Mouse (Mus musculus) 3T3-L1 (cell line): ENCODE data around the gene Ccdc93.

Experiments
- DNase-seq: peaks from one replicate; pipeline ENCODE4 v3.0.0-alpha.2; 2015; ENCODE audit warnings: low read depth, low spot score

Gene Ccdc93

DNA sequence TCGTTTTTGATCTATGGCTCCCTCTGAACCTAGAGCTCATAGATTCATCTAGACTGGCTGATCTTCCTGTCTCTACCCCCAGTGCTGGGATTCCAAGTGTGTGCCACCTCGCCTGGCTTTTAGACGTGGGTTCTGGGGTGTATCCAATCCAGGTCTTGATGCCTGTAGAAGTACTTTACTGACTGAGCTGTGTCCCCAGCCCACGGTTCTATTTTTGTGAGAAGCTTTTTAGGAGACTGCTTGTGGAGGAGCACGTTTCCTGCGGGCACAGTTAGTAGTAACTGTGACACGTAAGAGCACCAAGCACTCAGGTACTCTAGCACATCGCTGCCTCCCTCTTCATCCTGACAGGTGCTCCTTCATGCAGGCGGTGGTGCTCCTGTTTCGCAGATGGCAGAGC, 16.4 kb downstream of the Ccdc93 start:
- DNase-seq: no peak

DNA sequence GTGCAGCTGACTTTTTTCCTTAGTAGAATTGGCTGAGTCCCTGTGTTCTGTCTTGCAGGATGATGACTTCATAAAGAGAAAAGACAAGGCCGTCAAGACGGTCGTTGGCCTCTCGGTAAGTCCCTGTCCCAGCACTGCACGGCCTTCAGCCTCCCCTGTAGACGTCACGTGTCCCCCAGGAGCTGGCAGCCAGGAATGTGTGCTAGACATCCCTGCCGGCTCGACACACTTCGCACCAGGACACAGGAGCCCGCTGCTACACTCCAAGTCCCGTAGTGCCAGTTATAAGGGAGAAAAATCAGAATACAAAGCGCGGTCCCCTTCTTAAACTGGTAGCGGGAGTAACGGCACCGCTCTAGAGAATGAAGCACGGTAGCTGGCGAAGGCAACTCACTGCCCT, 17.3 kb downstream of the Ccdc93 start:
- DNase-seq: no peak

GRCm38 (mm10) chr1:121451009-121451408, 20.2 kb downstream of the Ccdc93 start:
- DNase-seq: no peak

GRCm38 (mm10) chr1:121452498-121452897, 21.6 kb downstream of the Ccdc93 start:
- DNase-seq: no peak

DNA sequence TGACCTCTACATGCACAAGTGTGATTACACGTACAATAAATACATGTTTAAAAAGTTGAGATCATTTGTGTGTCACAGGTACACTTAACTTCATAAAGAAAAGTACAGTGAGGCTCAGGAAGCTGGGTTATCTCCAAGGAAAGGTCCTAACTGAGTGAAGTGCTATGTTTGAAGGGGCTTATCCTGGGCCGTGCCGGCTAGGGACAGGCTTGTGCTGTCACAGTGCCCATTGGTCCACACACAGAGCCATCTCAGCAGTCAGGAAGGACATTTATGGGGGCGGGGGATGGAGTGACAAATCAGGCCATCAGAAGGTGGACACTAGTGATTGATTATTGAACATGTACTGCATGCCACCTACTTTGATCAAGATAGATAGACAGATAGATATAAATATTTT, 22.2 kb downstream of the Ccdc93 start:
- no peak for DNase-seq

- DNase-seq: no peak
These were observed 24.1 kb downstream of the Ccdc93 start for GRCm38 (mm10) chr1:121454951-121455350.

DNA sequence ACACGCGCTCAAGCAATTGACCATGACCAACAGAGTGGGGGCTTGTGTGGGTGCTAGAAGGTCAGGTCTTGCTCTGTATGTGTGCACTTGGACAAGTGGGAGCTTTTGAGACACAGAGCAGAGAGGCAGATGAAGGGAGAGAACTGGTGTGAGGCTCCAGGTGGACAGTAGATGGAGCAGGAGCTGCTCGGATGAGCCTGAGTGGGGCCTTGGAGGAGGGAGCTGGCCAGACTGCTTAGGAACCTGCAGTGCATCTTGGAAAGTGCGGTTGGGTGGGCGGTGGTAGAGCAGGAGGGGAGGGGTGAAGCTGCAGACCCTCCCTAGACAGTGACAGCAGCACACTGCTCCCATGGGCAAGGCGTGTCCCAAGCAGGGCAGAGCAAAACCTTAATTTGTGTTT, 29.2 kb downstream of the Ccdc93 start:
- no peak for DNase-seq

GRCm38 (mm10) chr1:121461895-121462294, 31.0 kb downstream of the Ccdc93 start:
- no peak for DNase-seq

GRCm38 (mm10) chr1:121462643-121463042, 31.8 kb downstream of the Ccdc93 start:
- DNase-seq: no peak

GRCm38 (mm10) chr1:121463806-121464205, 33.0 kb downstream of the Ccdc93 start:
- peak; percentile 37 for DNase-seq

- peak; percentile 53 for DNase-seq
These were observed 35.4 kb downstream of the Ccdc93 start for GRCm38 (mm10) chr1:121466276-121466675.

- no peak for DNase-seq
These were observed 37.4 kb downstream of the Ccdc93 start for GRCm38 (mm10) chr1:121468271-121468670.

- no peak for DNase-seq
These were observed 40.7 kb downstream of the Ccdc93 start for GRCm38 (mm10) chr1:121471503-121471902.

DNA sequence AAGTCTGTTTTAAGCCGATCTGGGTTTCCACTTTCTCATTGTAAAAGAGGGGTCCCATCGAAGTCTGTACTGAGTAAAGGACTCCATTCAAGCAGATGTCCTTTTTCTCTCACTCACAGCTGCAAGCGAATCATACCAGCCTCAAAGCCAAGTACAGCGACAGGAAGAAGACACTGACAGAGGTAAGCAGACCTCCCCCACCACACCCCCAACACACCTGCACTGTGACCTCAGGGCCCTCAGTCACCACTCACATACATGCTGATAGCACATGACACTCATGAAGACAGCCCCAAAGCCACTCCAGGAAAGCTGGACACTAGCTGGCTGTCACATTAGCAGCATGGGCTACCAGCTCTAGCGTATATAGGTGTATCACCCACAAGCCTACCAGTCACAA, 46.9 kb downstream of the Ccdc93 start:
- DNase-seq: no peak

- peak; percentile 24 for DNase-seq
These were observed 47.6 kb downstream of the Ccdc93 start for GRCm38 (mm10) chr1:121478284-121478980.

GRCm38 (mm10) chr1:121479403-121479802, 48.6 kb downstream of the Ccdc93 start:
- no peak for DNase-seq

- peak; percentile 95 for DNase-seq
These were observed 52.2 kb downstream of the Ccdc93 start for GRCm38 (mm10) chr1:121483091-121483490.

GRCm38 (mm10) chr1:121486803-121487202, 56.0 kb downstream of the Ccdc93 start:
- DNase-seq: no peak

DNA sequence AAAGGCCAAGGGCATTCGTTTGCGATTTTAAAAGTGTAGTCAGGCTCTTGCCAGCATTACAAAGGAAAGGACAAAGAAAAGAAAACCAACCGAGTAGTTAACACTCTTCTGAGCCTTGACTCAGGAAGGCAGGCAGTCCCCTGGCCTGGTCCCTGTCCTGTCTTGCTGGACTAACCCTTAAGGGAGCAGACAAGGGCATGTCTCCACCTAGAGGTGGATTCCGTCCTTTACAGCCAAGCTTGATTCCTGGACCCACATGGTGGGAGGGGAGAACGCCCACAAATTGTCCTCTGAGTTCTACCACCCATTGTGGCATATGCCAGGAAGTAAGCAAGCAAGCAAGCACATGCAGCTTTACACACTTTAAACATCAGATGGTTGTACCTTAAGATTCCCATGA, 59.4 kb downstream of the Ccdc93 start:
- peak; percentile 55 for DNase-seq

DNA sequence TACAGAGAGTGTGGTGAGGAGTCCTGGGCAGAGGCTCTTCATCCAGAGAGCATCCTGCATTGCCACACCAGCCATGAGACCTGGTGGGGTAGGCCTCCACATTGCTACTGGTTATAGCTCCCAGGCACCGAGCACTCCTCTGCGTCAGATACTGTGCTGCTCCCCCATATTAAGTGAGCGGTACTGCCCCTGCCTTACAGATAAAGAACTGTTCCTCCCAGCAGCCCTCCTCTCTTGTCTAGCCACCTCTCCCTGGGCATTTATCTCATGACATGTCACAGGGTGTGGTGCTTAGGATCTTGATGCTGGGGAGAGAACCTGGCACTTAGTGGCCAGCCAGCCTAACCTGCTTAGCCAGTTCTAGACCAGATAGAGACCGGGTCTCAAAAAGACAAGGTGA, 66.2 kb downstream of the Ccdc93 start:
- DNase-seq: no peak

- DNase-seq: no peak
These were observed 77.9 kb downstream of the Ccdc93 start for GRCm38 (mm10) chr1:121508729-121509128.

GRCm38 (mm10) chr1:121510420-121511140, 79.7 kb downstream of the Ccdc93 start:
- no peak for DNase-seq

DNA sequence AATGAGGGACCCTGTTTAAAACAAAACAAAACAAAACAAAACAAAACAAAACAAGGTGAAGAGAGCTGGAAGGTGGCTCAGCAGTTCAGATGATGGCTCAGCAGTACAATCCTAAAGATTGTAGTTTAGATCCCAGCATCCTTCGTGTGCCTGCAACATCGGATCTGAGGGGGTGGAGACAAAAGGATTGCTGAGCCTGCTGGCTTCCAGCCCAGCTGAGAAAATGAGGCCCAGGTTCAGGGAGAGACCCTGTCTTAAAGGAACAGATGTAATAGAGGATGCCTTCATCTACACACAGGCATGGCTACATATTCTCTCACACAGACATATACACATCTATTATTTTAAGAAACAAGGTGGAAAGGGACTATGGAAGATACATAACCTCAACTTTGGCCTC, 80.3 kb downstream of the Ccdc93 start:
- DNase-seq: no peak
